Mouse (Mus musculus): ENCODE data around the gene Plppr3.

The Plppr3 gene

DNA sequence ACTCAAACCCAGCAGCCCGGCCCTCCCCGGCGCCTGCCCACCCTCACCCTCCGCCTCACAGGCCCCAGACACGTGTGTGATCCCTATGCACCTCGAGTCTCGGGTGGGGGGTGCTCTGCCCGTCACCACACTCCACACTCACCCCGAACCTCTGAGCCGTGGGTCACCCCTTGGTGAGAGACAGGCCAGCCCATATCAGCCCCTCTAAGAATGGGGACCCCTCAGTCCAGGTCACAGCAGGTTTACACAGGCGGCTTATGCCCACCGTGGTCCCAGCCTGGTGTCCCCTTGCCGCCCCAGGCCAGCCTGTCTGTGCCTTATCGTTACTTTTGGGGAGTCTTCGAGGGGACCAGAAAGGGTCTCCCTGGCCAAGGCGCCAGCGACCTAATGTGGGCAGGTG lies 54.8 kb downstream of the Plppr3 start:
- DNase-seq (ENCODE audit: low read depth, low spot score) = no peak

DNA sequence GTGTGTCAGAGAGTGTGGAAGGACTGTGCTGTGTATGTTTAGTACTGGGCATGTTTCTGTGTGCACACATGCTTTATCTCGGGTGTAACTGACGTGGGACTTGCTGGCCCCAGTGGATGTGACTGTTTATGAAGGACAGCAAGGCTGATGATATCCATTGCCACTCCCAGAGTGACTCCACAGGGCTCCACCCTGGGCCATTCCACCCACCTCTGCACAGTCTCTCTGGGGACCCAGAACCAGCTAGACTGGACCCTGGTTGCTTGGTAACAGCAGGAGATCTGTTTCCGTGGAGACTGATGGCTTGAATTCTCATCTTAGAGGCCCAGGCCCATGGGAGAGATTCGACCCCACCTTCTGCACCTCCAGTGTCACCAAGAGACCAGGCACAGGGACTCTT lies 56.2 kb downstream of the Plppr3 start:
- no peak for DNase-seq (ENCODE audit: low read depth, low spot score)

DNA sequence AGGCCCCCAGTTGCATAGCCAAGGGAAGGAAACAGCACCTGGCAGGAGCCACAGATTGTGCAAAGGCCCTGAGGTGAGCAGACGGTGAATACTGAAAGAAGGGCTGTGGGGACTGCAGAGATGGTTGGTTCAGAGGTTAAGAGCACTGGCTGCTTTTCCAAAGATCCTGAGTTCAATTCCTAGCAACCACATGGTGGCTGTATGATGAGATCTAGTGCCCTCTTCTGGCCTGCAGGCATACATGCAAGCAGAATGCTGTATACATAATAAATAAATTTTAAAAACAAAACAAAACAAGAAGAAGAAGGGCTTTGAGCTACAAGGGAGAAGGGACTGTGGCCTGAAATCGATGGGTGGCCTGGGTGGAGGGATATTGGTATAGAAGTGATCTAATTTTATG lies 57.3 kb downstream of the Plppr3 start:
- no peak for DNase-seq (ENCODE audit: low read depth, low spot score)

DNA sequence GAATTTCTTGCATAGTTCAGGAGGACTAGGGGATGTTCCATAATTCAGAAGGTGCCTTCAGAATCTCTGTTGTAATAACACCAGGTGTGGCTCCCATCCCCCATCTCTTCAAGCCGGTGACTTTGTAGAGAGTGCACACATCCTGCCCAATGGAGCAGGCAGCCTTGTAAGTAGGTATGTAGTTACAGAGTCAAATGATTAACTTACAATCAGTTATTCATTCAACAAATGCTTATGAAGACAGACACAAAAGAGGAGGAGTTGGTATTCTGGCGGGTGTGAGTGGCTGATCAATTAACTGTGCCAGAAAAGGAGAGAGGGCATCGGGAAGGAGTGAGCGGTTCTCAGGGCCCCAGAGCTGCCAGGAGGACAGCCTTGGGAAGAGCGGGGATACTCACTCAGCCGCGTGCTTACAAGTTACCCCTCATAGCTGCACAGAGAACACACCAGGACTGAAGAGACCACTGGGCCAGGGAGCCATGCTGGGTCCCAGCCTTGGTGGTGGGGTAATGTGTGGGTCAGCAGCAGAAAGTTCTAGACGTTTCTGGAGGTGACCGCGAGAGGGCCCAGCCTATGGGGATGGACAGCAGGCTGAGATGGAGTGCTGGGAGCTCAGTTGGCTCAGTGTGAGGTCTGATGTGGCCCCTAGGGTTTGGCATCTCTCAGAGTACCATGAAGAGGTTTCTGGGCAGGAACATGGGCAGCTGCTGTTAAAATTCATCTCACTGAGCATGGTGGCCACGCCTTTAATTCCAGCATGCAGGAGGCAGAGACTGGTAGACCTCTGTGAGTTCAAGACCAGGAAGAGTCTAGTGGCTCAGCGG lies 58.6 kb downstream of the Plppr3 start:
- no peak for DNase-seq (ENCODE audit: low read depth, low spot score)

DNA sequence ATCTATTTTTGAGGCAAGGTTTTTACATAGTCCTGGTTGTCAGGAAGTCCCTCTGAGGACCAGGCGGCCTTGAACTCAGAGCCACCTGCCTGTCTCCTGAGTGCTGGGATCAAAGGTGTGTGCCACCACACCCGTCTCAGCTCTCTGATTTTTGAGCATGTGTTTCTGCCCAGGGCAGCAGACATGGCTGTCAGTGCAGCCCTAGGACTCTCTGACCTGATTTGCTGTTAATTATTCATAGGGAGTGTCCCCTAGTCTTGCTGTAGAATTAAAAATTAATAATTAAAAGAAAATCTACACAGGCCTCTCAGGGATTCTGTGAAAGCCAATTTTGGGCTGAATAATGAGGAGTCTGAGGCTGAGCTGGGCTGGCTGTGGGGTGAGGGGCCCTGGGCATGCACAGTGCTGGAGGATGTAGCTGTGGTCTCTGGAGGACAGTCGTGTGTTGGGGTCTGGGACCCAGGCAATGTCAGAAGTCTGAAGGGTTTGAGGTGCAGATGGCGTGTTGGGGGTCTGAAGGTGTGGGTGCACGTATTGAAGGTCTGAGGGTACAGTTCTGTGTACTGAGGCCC lies 60.1 kb downstream of the Plppr3 start:
- DNase-seq (ENCODE audit: low read depth, low spot score) = no peak

DNA sequence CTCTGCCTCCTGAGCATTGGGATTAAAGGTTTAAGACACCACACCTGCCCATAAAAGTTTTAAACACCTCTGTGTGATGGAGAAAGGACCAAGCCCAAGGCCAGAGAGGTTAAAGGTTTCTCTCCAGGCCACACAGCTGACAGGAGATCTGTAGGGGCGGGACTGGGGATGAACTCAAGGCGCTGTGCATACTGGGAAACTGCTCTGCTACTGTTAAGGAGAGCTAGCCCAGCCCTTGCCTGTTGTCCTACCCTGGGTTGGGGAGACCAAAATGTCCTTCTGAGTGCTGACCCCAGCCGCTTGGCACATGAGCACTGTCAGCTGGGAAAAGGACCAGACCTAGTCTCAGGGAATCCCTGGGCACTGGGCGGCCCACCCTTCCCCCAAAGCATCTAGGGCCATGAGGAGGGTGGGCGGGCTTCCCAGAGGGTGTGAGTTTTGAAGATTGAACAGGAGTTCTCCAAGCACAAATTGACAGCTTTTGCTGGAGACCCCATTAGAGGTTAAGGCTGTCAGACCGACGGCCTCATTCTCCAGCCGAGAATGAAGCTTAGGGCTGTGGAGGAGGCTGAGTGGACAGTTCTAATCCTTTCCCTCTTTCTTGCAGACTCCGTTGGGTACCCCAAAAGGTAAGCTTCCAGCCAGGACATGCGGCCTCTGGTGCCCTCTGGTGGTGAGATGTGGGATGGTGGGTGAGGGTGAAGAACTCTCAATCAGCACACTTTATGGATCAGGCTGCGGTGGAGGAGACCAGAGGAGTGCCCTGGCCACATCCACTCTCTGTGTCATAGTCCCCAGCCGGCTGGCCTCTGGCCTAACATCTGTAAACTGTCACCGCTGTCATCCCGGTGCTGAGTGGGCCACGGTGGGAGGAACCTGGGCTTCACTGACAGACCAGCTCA lies 62.4 kb downstream of the Plppr3 start:
- DNase-seq (ENCODE audit: low read depth, low spot score) = peak; percentile 83

All from mesoderm, embryonic 11.5 days (tissue).